Mouse (Mus musculus): ENCODE measurements around the gene Atp2b4. TPM values are rescaled to one million over a fixed set of nuclear protein-coding genes. Genes with fewer than 3 reads are reported as not detected.
"Not testable (repeated sequence)": the region's sequence is repeated elsewhere in the genome, so short reads cannot be mapped to it uniquely, and the experiment has no call there.

Atp2b4 gene
- polyA plus RNA-seq, 1 experiment from 2014 or later = 12.2 TPM

- H3K27ac ChIP-seq = no peak overlapping the region
- no peak overlapping the region for H3K4me3 ChIP-seq
- no peaks in the 10 kb centered on the region for H3K27me3 ChIP-seq
- H3K9ac ChIP-seq = no peak overlapping the region
- no peaks in the 10 kb centered on the region for H3K9me3 ChIP-seq (replicated peaks)
- peaks cover 21% of the 10 kb centered on the region for H3K4me1 ChIP-seq
- H3K36me3 ChIP-seq = peaks cover 18% of the 10 kb centered on the region; the same call in 1 of the 2 replicates
- WGBS = 51% methylated on average over 6 of the region's 6 CpGs
- H3K4me2 ChIP-seq (replicated peaks) = no peak overlapping the region
- ATAC-seq (ENCODE audit: low FRiP score) = no peak
Observed at GRCm38 (mm10) chr1:133710895-133711294, 89.9 kb downstream of the Atp2b4 start.

- peaks cover 13% of the 10 kb centered on the region; the same call in 1 of the 2 replicates for H3K36me3 ChIP-seq
- no peaks in the 10 kb centered on the region for H3K27me3 ChIP-seq
- no peaks in the 10 kb centered on the region for H3K9me3 ChIP-seq (replicated peaks)
- no peak overlapping the region for H3K4me3 ChIP-seq
- no peak overlapping the region for H3K27ac ChIP-seq
- no peak overlapping the region for H3K4me2 ChIP-seq (replicated peaks)
- WGBS = 80% methylated on average over 3 of the region's 3 CpGs
- ATAC-seq (ENCODE audit: low FRiP score) = no peak
- no peak overlapping the region; the same call in 1 of the 2 replicates for H3K9ac ChIP-seq
- peaks cover 21% of the 10 kb centered on the region for H3K4me1 ChIP-seq
Observed at GRCm38 (mm10) chr1:133709292-133709691, 91.5 kb downstream of the Atp2b4 start.

GRCm38 (mm10) chr1:133701824-133702223, 99.0 kb downstream of the Atp2b4 start:
- H3K27me3 ChIP-seq; H3K9me3 ChIP-seq (replicated peaks); H3K4me1 ChIP-seq; H3K4me3 ChIP-seq; ATAC-seq (ENCODE audit: low FRiP score); H3K27ac ChIP-seq; H3K36me3 ChIP-seq; H3K9ac ChIP-seq; H3K4me2 ChIP-seq (replicated peaks): not testable (repeated sequence)
- WGBS = 31% methylated on average over 1 of the region's 2 CpGs

DNA sequence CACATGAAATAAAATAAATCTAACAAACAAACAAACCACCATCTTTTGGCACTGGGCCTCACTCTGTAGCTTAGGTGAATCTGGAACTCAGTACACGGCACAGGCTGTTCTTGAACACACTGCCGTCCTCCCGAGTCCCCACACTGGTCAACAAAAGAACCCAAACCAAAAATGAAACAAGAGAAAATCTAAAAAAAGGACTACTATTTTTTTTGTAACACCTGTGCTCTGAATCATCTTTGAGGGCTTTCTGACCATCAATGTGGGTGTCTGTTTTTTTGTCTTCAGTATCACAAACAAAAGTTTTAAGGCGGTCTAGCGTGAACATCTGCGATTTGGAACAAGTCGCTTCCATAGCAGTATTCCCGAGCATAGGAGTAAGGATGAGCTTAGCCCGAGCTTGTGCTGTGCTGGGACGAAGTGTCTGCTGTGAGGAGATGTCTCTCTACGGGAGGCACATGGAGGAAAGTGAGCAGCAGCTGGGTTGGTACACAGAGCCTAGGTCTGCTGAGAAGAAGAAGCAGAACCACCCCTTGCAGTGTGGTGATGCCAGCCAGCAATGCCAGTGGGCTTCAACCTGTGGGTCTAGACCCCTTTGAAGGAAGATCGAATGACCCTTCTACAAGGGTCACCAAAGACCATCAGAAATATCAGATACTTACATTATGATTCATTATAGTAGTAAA, 102.8 kb downstream of the Atp2b4 start:
- Histone ChIP-seq H3K4me1 (peaks cover 18% of the 10 kb centered on the region), H3K4me2 (replicated peaks) (no peak overlapping the region), H3K9ac (no peak overlapping the region), H3K27me3 (no peaks in the 10 kb centered on the region), H3K4me3 (no peak overlapping the region), H3K27ac (no peak overlapping the region), H3K36me3 (no peaks in the 10 kb centered on the region), H3K9me3 (replicated peaks) (no peaks in the 10 kb centered on the region)
- no peak for ATAC-seq (ENCODE audit: low FRiP score)
- 94% methylated on average over 12 of the region's 12 CpGs for WGBS

DNA sequence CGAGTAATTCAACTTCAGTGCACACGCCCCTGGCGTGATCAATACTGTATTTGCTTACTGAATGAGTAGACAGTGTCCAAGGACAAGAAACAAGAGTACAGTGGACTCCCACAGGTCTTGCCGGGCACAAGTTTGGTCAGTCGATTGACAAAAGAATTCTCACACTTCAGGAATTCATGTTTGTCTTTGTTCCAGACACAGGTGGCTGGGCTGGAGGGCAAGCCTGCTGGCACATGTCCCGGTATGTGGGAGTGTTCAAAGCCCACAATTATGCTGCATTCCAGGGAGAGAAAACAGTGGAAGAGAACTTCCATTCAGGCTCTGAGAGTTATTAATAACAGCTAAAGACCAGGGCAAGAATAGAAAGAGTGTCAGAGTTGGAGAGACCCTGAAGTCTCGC, 104.9 kb downstream of the Atp2b4 start:
- Histone ChIP-seq H3K27me3 (no peaks in the 10 kb centered on the region), H3K4me3 (no peak overlapping the region), H3K9me3 (replicated peaks) (no peaks in the 10 kb centered on the region), H3K4me1 (peaks cover 18% of the 10 kb centered on the region), H3K27ac (peak overlapping the region; percentile 44; the same call in 1 of the 2 replicates), H3K9ac (no peak overlapping the region), H3K4me2 (replicated peaks) (no peak overlapping the region), H3K36me3 (no peaks in the 10 kb centered on the region)
- WGBS = 28% methylated on average over 7 of the region's 7 CpGs
- no peak for ATAC-seq (ENCODE audit: low FRiP score)

DNA sequence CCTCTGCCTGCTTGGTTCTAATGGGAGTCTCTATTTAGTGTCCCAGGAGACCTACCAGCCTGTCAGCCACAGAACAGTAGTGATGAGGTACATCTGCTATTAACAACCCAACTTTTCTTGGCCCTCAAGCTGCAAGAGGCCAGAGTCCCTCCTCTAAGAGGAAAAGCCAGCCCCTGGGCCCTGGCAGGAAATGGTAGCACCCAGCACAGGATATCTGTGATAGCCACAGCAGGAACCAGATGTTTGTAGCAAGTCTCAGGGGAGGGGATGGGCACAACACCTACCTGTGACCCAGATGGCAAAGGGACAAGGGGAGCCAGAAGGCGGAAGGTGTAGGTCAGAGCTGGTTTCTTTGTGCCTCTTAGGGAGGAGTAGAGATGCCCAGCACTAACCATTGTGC, 106.0 kb downstream of the Atp2b4 start:
- Histone ChIP-seq H3K27ac (no peak overlapping the region), H3K36me3 (no peaks in the 10 kb centered on the region)

DNA sequence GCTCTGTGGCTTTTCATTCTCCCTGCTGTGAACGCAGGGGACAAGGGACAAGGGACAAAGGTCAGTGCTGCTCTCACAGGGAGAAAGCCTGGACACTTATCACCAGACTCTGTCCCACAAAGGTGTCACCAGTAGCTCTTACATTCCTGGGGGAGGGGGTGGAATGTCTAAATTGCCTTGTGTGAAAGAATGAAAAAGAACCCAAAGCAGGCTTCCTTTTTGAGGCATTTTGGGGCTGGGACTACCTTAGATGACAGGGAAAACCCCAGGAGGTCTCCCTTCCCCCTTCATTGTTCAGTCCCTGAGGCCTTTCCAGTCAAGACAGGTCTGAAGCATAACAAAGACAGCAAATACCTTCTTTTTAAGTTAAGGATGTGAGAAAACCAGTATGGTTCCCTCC, 106.5 kb downstream of the Atp2b4 start:
- Histone ChIP-seq H3K4me1 (peaks cover 18% of the 10 kb centered on the region), H3K9me3 (replicated peaks) (no peaks in the 10 kb centered on the region), H3K4me3 (no peak overlapping the region), H3K27ac (no peak overlapping the region), H3K9ac (no peak overlapping the region), H3K27me3 (no peaks in the 10 kb centered on the region), H3K36me3 (no peaks in the 10 kb centered on the region), H3K4me2 (replicated peaks) (no peak overlapping the region)
- ATAC-seq (ENCODE audit: low FRiP score) = no peak
- WGBS = 0% methylated on average over 1 of the region's 1 CpGs

More for the DNA sequence above, 106.0 kb downstream of the Atp2b4 start:
- Histone ChIP-seq H3K27me3 (no peaks in the 10 kb centered on the region), H3K4me1 (peaks cover 18% of the 10 kb centered on the region), H3K4me3 (no peak overlapping the region), H3K9ac (no peak overlapping the region), H3K4me2 (replicated peaks) (no peak overlapping the region), H3K9me3 (replicated peaks) (no peaks in the 10 kb centered on the region)
- no peak for ATAC-seq (ENCODE audit: low FRiP score)
- 86% methylated on average over 1 of the region's 1 CpGs for WGBS

- Histone ChIP-seq H3K4me2 (replicated peaks) (no peak overlapping the region), H3K27me3 (no peaks in the 10 kb centered on the region), H3K4me1 (peaks cover 18% of the 10 kb centered on the region), H3K36me3 (no peaks in the 10 kb centered on the region), H3K9ac (no peak overlapping the region), H3K4me3 (no peak overlapping the region), H3K27ac (no peak overlapping the region), H3K9me3 (replicated peaks) (no peaks in the 10 kb centered on the region)
- 59% methylated on average over 11 of the region's 11 CpGs for WGBS
- no peak for ATAC-seq (ENCODE audit: low FRiP score)
Observed at GRCm38 (mm10) chr1:133693536-133694114, 107.2 kb downstream of the Atp2b4 start.

DNA sequence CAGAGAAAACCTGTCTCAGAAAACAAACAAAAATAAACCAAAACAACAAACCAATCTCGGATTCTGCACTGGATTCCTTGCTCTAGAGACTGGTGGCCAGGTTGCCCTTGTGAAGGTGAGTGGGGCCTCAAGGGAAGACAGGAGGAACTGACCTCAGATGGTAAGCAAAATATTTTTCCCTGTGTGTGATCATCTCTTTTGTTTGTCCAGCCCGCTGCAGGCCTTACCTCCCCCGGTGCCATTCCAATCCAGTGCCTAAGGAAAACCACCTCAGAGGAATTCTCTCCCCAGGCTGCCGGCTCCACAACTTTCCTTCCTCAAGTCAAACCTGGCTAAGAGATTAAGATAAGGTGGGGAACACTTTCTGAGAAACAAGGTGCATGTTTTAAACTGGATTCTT, 108.6 kb downstream of the Atp2b4 start:
- no peak for ATAC-seq (ENCODE audit: low FRiP score)
- Histone ChIP-seq H3K9ac (no peak overlapping the region), H3K4me2 (replicated peaks) (no peak overlapping the region), H3K27me3 (no peaks in the 10 kb centered on the region), H3K27ac (no peak overlapping the region), H3K4me1 (peaks cover 18% of the 10 kb centered on the region), H3K9me3 (replicated peaks) (no peaks in the 10 kb centered on the region), H3K36me3 (no peaks in the 10 kb centered on the region), H3K4me3 (no peak overlapping the region)
- WGBS = 35% methylated on average over 4 of the region's 4 CpGs

- 93% methylated on average over 6 of the region's 6 CpGs for WGBS
- Histone ChIP-seq H3K9me3 (replicated peaks) (no peaks in the 10 kb centered on the region), H3K4me2 (replicated peaks) (no peak overlapping the region), H3K4me3 (no peak overlapping the region), H3K27ac (no peak overlapping the region), H3K4me1 (peaks cover 16% of the 10 kb centered on the region), H3K27me3 (no peaks in the 10 kb centered on the region), H3K36me3 (no peaks in the 10 kb centered on the region), H3K9ac (no peak overlapping the region)
- no peak for ATAC-seq (ENCODE audit: low FRiP score)
Observed at GRCm38 (mm10) chr1:133691046-133691445, 109.8 kb downstream of the Atp2b4 start.

- no peaks in the 10 kb centered on the region for H3K27me3 ChIP-seq
- no peak within 1 kb of the TSS for H3K4me3 ChIP-seq
- no peak within 1 kb of the TSS for H3K27ac ChIP-seq
- no peaks in the 10 kb centered on the region for H3K9me3 ChIP-seq (replicated peaks)
- no peak within 1 kb of the TSS for H3K4me2 ChIP-seq (replicated peaks)
- H3K9ac ChIP-seq = no peak within 1 kb of the TSS
- peaks cover 6% of the 10 kb centered on the region; the same call in 1 of the 2 replicates for H3K4me1 ChIP-seq
- 46% methylated on average over 6 of the region's 6 CpGs for WGBS
- H3K36me3 ChIP-seq = no peaks in the 10 kb centered on the region
- no peak for ATAC-seq (ENCODE audit: low FRiP score)
Observed at GRCm38 (mm10) chr1:133689897-133690296, 110.9 kb downstream of the Atp2b4 start, which contains the start of gene Lax1. Gene Lax1, minus strand, starts transcription at chr1:133690108.

GRCm38 (mm10) chr1:133688301-133688700, 112.5 kb downstream of the Atp2b4 start:
- WGBS = 76% methylated on average over 7 of the region's 7 CpGs
- Histone ChIP-seq H3K27ac (no peak overlapping the region), H3K4me2 (replicated peaks) (no peak overlapping the region), H3K27me3 (no peaks in the 10 kb centered on the region), H3K36me3 (no peaks in the 10 kb centered on the region), H3K4me1 (no peaks in the 10 kb centered on the region), H3K9me3 (replicated peaks) (no peaks in the 10 kb centered on the region), H3K9ac (no peak overlapping the region), H3K4me3 (no peak overlapping the region)
- ATAC-seq (ENCODE audit: low FRiP score) = no peak

Measured in hindbrain, embryonic 12.5 days (tissue).